In genomic region chr1:180547751-180548669, GRCm38 (mm10) we compare ENCODE assay signal across 8 mouse cellular contexts. TPM values are rescaled to one million over a fixed set of nuclear protein-coding genes. Genes with fewer than 3 reads are reported as not detected.
DNase-seq lines count a peak whose midpoint lies in the region; ATAC-seq and TF ChIP-seq lines count a peak whose summit lies in the region.

No protein-coding gene starts in this region.

- intact Hi-C loops in left cerebral cortex, postnatal 4 days (cut with DNase I), result loop anchor here (5.0 kb wide), 1 partner anchor 116 kb away; no protein-coding TSS in a partner anchor

- peaks cover 23% of the 10 kb centered on the region for H3K4me1 ChIP-seq in forebrain, embryonic 13.5 days
- H3K4me1 ChIP-seq in intestine, postnatal 0 days (replicated peaks; ENCODE audit: control insufficient read depth, insufficient read depth, low read length), result no peaks in the 10 kb centered on the region; the same call in 1 of the 2 replicates

- H3K36me3 ChIP-seq in forebrain, embryonic 13.5 days (ENCODE audit: poor library complexity, severe bottlenecking), result no peaks in the 10 kb centered on the region
- H3K36me3 ChIP-seq in intestine, postnatal 0 days (ENCODE audit: control insufficient read depth, insufficient read depth), result no peaks in the 10 kb centered on the region

- no peak overlapping the region for H3K27ac ChIP-seq in forebrain, embryonic 13.5 days
- no peak overlapping the region for H3K27ac ChIP-seq in intestine, postnatal 0 days (ENCODE audit: low read depth, low read length)

- WGBS in forebrain, embryonic 13.5 days, result 1% methylated on average over 16 of the region's 16 CpGs
- 7% methylated on average over 16 of the region's 16 CpGs for WGBS in intestine, postnatal 0 days

- peak overlapping the region; percentile 48 for H3K4me2 ChIP-seq in forebrain, embryonic 13.5 days
- peak overlapping the region; percentile 43 for H3K4me2 ChIP-seq in intestine, postnatal 0 days (replicated peaks; ENCODE audit: low read depth)

- peak; percentile 76 for ATAC-seq in forebrain, embryonic 13.5 days
- peak; percentile 26; the same call in 1 of the 2 replicates for ATAC-seq in intestine, postnatal 0 days

- H3K27me3 ChIP-seq in forebrain, embryonic 13.5 days, result peaks cover 16% of the 10 kb centered on the region
- peaks cover 12% of the 10 kb centered on the region; the same call in 1 of the 2 replicates for H3K27me3 ChIP-seq in intestine, postnatal 0 days (replicated peaks; ENCODE audit: control insufficient read depth, insufficient read depth, low read length)

- H3K4me3 ChIP-seq in forebrain, embryonic 13.5 days, result peak overlapping the region; percentile 2; the same call in 1 of the 2 replicates
- H3K4me3 ChIP-seq in intestine, postnatal 0 days (ENCODE audit: low read depth, low read length), result no peak overlapping the region

- peak; percentile 30 to 35 for DNase-seq in spleen, adult 18-20 months
- no peak for DNase-seq in spleen, postnatal 4 days (ENCODE audit: low spot score in 2 of 2)
- DNase-seq in lung, postnatal 36 days, result peak; percentile 32
- DNase-seq in thymus, adult 18-20 months, result peak; percentile 37 to 52
- DNase-seq in layer of hippocampus, adult 11-12 months (ENCODE audit: low spot score), result no peak
- DNase-seq in left cerebral cortex, postnatal 4 days, result no peak

- 0 out of 2 replicates have a peak, but pooled peaks have one; percentile 6 for TF ChIP-seq CTCF in intestine, postnatal 0 days (IDR thresholded peaks at IDR 0.05; ENCODE audit: low read depth)

- no peaks in the 10 kb centered on the region for H3K9me3 ChIP-seq in forebrain, embryonic 13.5 days (replicated peaks)
- no peaks in the 10 kb centered on the region for H3K9me3 ChIP-seq in intestine, postnatal 0 days (ENCODE audit: control insufficient read depth)

- 0 out of 2 replicates have a peak overlapping the region, but pooled peaks have one; percentile 23 for H3K9ac ChIP-seq in forebrain, embryonic 13.5 days
- H3K9ac ChIP-seq in intestine, postnatal 0 days (ENCODE audit: low read depth, low read length), result no peak overlapping the region

RNA-seq across cellular contexts. Expression of gene Parp1, which starts 20.7 kb away (rescaled TPM):
- polyA plus RNA-seq in forebrain, embryonic 13.5 days (2015; fragmentation: Nextera tagmentation; extraction: Ambion mirVana), result 180 and 199 TPM in 2 replicates
- polyA plus RNA-seq in intestine, postnatal 0 days (2015; fragmentation: Nextera tagmentation; extraction: Ambion mirVana), result 20.4 and 22.6 TPM in 2 replicates
- total RNA-seq in left cerebral cortex, postnatal 4 days (2021), result 100 to 1,000 TPM; 109 to 113 TPM

Comparison
In these comparisons a context has a peak if more than half of its experiments do, and no peak if none do; other contexts are left out.
1. DNase-seq: peak in spleen, adult 18-20 months (2 of 2), lung, postnatal 36 days (single experiment) and thymus, adult 18-20 months (2 of 2); none in spleen, postnatal 4 days (0 of 2), layer of hippocampus, adult 11-12 months (single experiment) and left cerebral cortex, postnatal 4 days (single experiment).